Mouse (Mus musculus): ENCODE data around the gene Iqcm.

- TF ChIP-seq CTCF (IDR thresholded peaks at IDR 0.05; ENCODE audit: low read depth) (no peak), EP300 (IDR thresholded peaks at IDR 0.05; ENCODE audit: low read depth) (no peak)
Observed at GRCm38 (mm10) chr8:75596281-75596680, 147.8 kb downstream of the Iqcm start.

All from liver, postnatal 0 days (tissue).